Mouse (Mus musculus): ENCODE results near the gene Vangl1. TPM values are rescaled to one million over a fixed set of nuclear protein-coding genes. Genes with fewer than 3 reads are reported as not detected.
"Not testable (repeated sequence)": the region's sequence is repeated elsewhere in the genome, so short reads cannot be mapped to it uniquely, and the experiment has no call there.

Gene Vangl1
- 33.3 and 34.4 TPM in 2 replicates for total RNA-seq (2021)
- long read RNA-seq, experiment 1, full-length matches to known transcripts = 16 of 22 reads
- long read RNA-seq, experiment 1, partial matches to known transcripts = 1 of 22 reads
- long read RNA-seq, experiment 1, other reads (novel, unspliced or antisense) = 5 of 22 reads
- long read RNA-seq, experiment 2, full-length matches to known transcripts = 5 of 11 reads
- long read RNA-seq, experiment 2, partial matches to known transcripts = 0 of 11 reads
- long read RNA-seq, experiment 2, other reads (novel, unspliced or antisense) = 6 of 11 reads

- DNase-seq = peak; percentile 89
These were observed at the start of gene Vangl1 for GRCm38 (mm10) chr3:102203781-102204721. Gene Vangl1, minus strand, starts transcription at chr3:102204693.

- DNase-seq = no peak
These were observed 49.1 kb upstream of the Vangl1 start for GRCm38 (mm10) chr3:102253554-102253953.

GRCm38 (mm10) chr3:102252927-102253326, 48.4 kb upstream of the Vangl1 start:
- DNase-seq = no peak

GRCm38 (mm10) chr3:102250873-102251272, 46.4 kb upstream of the Vangl1 start:
- no peak for DNase-seq

- DNase-seq = peak; percentile 65
These were observed 45.0 kb upstream of the Vangl1 start for GRCm38 (mm10) chr3:102249401-102249991.

GRCm38 (mm10) chr3:102244601-102245000, 40.1 kb upstream of the Vangl1 start:
- no peak for DNase-seq

GRCm38 (mm10) chr3:102242854-102243253, 38.4 kb upstream of the Vangl1 start:
- peak; percentile 42 for DNase-seq

- no peak for DNase-seq
These were observed 27.1 kb upstream of the Vangl1 start for GRCm38 (mm10) chr3:102231418-102232134.

GRCm38 (mm10) chr3:102222756-102223155, 18.3 kb upstream of the Vangl1 start:
- no peak for DNase-seq

- no peak for DNase-seq
These were observed 13.8 kb upstream of the Vangl1 start for GRCm38 (mm10) chr3:102218301-102218700.

- DNase-seq = no peak
These were observed 10.2 kb upstream of the Vangl1 start for GRCm38 (mm10) chr3:102214736-102215135.

GRCm38 (mm10) chr3:102214299-102214698, 9.8 kb upstream of the Vangl1 start:
- DNase-seq = no peak

GRCm38 (mm10) chr3:102212896-102213295, 8.4 kb upstream of the Vangl1 start:
- DNase-seq = no peak

GRCm38 (mm10) chr3:102212336-102212735, 7.8 kb upstream of the Vangl1 start:
- DNase-seq = no peak

- DNase-seq = no peak
These were observed 6.8 kb upstream of the Vangl1 start for GRCm38 (mm10) chr3:102211340-102211739.

- peak; percentile 48 for DNase-seq
These were observed 6.3 kb upstream of the Vangl1 start for GRCm38 (mm10) chr3:102210775-102211174.

- no peak for DNase-seq
These were observed 4.4 kb upstream of the Vangl1 start for GRCm38 (mm10) chr3:102208861-102209260.

GRCm38 (mm10) chr3:102205458-102205830, 951 bp upstream of the Vangl1 start:
- DNase-seq = no peak

GRCm38 (mm10) chr3:102204734-102205457, 403 bp upstream of the Vangl1 start:
- DNase-seq = not testable (repeated sequence)

- DNase-seq = no peak
These were observed 1.4 kb downstream of the Vangl1 start for GRCm38 (mm10) chr3:102203131-102203530.

GRCm38 (mm10) chr3:102199991-102200390, 4.5 kb downstream of the Vangl1 start:
- no peak for DNase-seq

- no peak for DNase-seq
These were observed 5.3 kb downstream of the Vangl1 start for GRCm38 (mm10) chr3:102199226-102199625.

All from adrenal gland, postnatal 14 days (tissue).